Mouse (Mus musculus) gastrocnemius, postnatal 36 days (tissue): ENCODE measurements around the gene Kcnk13. TPM values are rescaled to one million over a fixed set of nuclear protein-coding genes. Genes with fewer than 3 reads are reported as not detected.
"Not testable (repeated sequence)": the region's sequence is repeated elsewhere in the genome, so short reads cannot be mapped to it uniquely, and the experiment has no call there.

Experiments
- DNase-seq, 2 experiments: peaks; one replicate each; pipeline ENCODE4 v3.0.0; 2022
- intact Hi-C: fragments of 180-260 bp; cut with DNase I; formaldehyde crosslinking; loops from one replicate; pipeline ENCODE4 v1.15.1; 2025
- total RNA-seq, 2 experiments: library from RNA; stranded (reverse); gene quantifications; 2 replicates each; pipeline ENCODE4 v1.2.3; 2021

Kcnk13 gene
- total RNA-seq, 2 experiments from 2014 or later, result 0.10 to 0.47 TPM

DNA sequence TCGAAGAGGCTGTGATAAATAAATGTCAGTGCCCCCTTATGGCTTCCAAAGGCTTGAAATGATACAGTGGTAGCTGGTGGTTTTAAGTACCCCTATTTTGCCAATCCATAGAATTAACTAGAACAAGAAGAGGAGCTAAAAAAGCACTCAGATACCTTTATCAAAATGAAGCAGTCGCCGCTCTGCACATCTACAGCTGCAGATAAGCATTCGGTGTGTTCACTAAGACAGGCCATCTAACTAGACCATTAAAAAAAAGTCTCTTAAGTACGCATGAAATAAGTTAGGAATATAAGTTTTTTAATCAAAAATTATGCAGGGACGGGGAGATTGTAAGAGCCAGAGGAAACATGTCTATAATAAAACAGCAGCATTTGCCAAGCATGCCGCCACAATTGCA, 3.6 kb upstream of the Kcnk13 start:
- intact Hi-C loops, result loop anchor here (5.0 to 10.0 kb wide), 2 partner anchors 58 to 876 kb away; no protein-coding TSS in a partner anchor
- no peak for DNase-seq

- intact Hi-C loops, result loop anchor here (5.0 to 10.0 kb wide), 2 partner anchors 142 to 881 kb away; no protein-coding TSS in a partner anchor
Observed at GRCm38 (mm10) chr12:99965203-99966115, 1.2 kb downstream of the Kcnk13 start.

DNA sequence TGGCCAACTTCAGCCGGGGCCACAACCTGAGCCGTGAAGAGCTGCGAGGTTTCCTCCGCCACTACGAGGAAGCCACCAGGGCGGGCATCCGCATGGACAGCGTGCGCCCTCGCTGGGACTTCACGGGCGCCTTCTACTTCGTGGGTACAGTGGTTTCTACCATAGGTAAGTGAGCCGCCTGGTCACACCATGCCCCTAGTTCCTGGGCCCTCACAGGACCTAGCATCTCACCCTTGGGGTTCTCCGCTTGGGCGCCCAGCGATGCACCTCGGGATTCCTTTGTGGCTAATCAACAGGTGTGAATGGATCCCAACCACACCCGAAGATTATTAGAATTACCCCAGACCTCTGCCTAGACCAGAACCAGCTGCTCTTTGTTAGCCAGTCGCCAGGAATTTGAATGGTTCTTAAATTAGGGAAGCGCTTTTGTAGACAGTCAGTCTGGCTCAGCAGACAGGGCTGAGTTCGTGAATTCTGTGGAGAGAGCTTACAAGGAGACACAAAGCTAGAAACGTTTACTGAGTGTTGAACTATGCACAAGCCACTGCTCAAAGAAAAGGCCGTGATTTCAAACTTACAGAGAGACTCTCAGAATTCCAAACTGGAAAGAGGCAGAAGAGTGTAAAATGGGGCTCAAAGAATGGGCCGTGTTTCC, 1.9 kb downstream of the Kcnk13 start:
- intact Hi-C loops, result loop anchor here (5.0 to 10.0 kb wide), 2 partner anchors 141 to 881 kb away; no protein-coding TSS in a partner anchor
- DNase-seq, result no peak

More at GRCm38 (mm10) chr12:99965203-99966115, 1.2 kb downstream of the Kcnk13 start:
- peak; percentile 30 to 39 for DNase-seq

GRCm38 (mm10) chr12:99966881-99967363, 2.6 kb downstream of the Kcnk13 start:
- no peak for DNase-seq

DNA sequence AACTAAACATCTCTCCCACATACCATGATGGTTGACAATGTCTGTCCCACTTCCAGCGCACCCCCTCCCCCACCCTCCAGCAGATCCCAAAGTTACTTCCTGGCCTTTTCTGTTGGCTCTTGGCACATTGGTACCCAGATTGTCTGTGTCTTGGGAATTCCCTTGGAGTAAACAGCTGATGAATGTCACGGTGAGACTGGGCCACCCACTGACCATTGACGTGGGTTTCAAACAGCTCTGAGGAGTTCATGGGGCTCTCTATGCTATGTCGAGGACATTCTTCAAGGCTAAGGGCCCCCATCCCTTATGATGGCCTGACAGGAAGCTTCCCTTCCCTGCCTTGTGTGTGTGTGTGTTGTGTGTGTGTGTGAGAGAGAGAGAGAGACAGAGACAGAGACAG, 5.6 kb downstream of the Kcnk13 start:
- intact Hi-C loops, result loop anchor here (5.0 to 10.0 kb wide), 2 partner anchors 137 to 885 kb away; no protein-coding TSS in a partner anchor
- DNase-seq, result no peak

More at GRCm38 (mm10) chr12:99966881-99967363, 2.6 kb downstream of the Kcnk13 start:
- intact Hi-C loops, result loop anchor here (5.0 to 10.0 kb wide), 2 partner anchors 140 to 882 kb away; no protein-coding TSS in a partner anchor

GRCm38 (mm10) chr12:99971205-99971894, 7.1 kb downstream of the Kcnk13 start:
- DNase-seq, intact Hi-C loops: not testable (repeated sequence)

- DNase-seq, result no peak
- intact Hi-C loops, result no loop called here
Observed at GRCm38 (mm10) chr12:99972825-99973224, 8.5 kb downstream of the Kcnk13 start.

GRCm38 (mm10) chr12:99973659-99974058, 9.4 kb downstream of the Kcnk13 start:
- DNase-seq, result no peak
- intact Hi-C loops, result no loop called here

- DNase-seq, result no peak
- intact Hi-C loops, result no loop called here
Observed at GRCm38 (mm10) chr12:99979541-99979940, 15.2 kb downstream of the Kcnk13 start.

DNA sequence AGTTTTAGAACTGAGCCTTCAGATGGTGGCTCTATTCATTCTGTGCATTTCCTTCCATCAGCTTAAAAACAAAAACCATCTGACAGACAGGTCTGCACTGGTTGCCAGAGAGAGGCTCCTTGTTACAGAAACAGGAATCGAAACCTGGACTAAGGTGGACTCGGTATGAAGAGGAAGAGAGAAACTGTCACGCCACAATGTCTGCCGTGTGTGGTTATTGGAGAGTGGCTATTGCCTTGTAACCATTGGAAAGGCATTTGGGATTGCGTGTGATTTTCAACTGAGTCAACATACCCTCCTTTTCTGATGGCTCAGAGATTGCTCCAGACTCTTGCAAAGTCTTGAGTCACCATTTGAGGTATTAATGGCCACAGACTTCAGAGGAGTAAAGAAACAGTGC, 22.5 kb downstream of the Kcnk13 start:
- no peak for DNase-seq
- intact Hi-C loops, result no loop called here

- intact Hi-C loops, result no loop called here
Observed at GRCm38 (mm10) chr12:99988144-99988543, 23.8 kb downstream of the Kcnk13 start.

GRCm38 (mm10) chr12:99992362-99992862, 28.1 kb downstream of the Kcnk13 start:
- DNase-seq, result no peak
- intact Hi-C loops, result no loop called here

More at GRCm38 (mm10) chr12:99988144-99988543, 23.8 kb downstream of the Kcnk13 start:
- DNase-seq, result no peak

GRCm38 (mm10) chr12:99993146-99993890, 29.0 kb downstream of the Kcnk13 start:
- intact Hi-C loops, result no loop called here
- no peak for DNase-seq

DNA sequence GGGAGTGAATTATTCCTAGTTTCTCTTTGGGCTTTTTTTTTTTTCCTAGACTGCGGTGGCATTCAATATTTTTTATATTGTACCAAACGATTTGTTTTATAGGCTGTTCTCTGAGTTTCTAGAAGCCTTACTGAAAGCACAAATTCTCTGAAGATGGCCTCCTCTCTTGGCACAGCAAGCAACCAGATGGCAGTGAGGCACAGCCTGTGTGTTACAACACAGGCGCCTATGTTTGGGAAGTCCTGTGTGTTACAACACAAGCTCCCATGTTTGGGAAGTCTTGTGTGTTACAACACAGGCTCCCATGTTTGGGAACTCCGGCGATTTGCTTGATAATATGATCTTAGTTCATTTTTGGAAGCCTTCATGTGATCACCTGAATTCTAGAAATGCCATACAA, 31.7 kb downstream of the Kcnk13 start:
- no peak for DNase-seq
- intact Hi-C loops, result no loop called here

- DNase-seq, result no peak
- intact Hi-C loops, result no loop called here
Observed at GRCm38 (mm10) chr12:99999726-100000125, 35.4 kb downstream of the Kcnk13 start.

- no peak for DNase-seq
- intact Hi-C loops, result no loop called here
Observed at GRCm38 (mm10) chr12:100000381-100000780, 36.1 kb downstream of the Kcnk13 start.

GRCm38 (mm10) chr12:100001246-100001645, 36.9 kb downstream of the Kcnk13 start:
- intact Hi-C loops, result no loop called here
- no peak for DNase-seq

- no peak for DNase-seq
Observed at GRCm38 (mm10) chr12:100001910-100002309, 37.6 kb downstream of the Kcnk13 start.

DNA sequence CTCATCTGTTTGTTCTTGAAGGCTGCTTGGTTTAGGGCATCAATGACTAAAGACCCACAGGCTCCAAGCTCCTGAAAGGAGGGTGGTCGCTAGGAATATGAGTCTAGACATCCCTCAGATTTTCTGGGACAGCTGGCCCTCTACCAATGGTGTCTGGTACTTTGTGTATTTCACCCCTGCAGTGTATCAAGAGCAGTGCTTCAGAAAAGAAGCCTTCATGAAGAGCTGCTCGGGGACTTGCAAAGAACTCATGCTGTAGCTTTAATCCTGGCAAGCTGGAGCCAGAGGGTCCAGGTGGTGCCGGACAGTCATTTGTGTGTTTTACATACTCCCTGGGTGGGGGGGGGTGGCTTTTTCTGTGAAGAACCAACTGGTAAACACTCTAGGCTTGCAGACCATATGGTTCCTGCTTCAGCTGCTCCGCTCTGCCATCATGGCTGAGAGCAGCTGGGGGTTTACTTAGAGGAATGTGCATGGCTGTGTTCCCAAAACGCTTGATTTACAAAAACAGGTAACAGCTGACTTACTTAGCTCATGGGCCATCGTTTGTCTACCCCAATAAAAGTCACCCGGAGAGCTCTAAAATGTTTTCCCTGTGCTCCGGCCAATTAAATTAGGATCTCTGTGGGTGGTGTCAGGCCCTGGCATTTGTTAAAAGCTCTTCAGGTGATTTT, 38.8 kb downstream of the Kcnk13 start:
- no peak for DNase-seq
- intact Hi-C loops, result no loop called here

More at GRCm38 (mm10) chr12:100001910-100002309, 37.6 kb downstream of the Kcnk13 start:
- intact Hi-C loops, result no loop called here
